Mouse (Mus musculus) heart, embryonic 16.5 days (tissue): ENCODE data around the gene Rnf207. TPM values are rescaled to one million over a fixed set of nuclear protein-coding genes. Genes with fewer than 3 reads are reported as not detected.

ENCODE experiments used
- ATAC-seq: fragments of 200-750 bp; cut with Nextera tagmentation; replicated peaks from 2 replicates; pipeline ENCODE4 v1.8.0; 2017; ENCODE audit warnings: moderate number of reproducible peaks; ENCODE audit not compliant: insufficient read depth, low FRiP score; ENCODE audit errors: extremely low read depth
- H3K27ac ChIP-seq: fragments of 300-500 bp; sonication (generic); 2 replicates; pipeline ENCODE4 v1.5.1; 2014; ENCODE audit warnings: mild to moderate bottlenecking, low read length, control low read depth, moderate library complexity
- H3K27me3 ChIP-seq: fragments of 300-500 bp; sonication (generic); 2 replicates; pipeline ENCODE4 v1.6.1; 2014; ENCODE audit warnings: low read length, mixed read lengths; ENCODE audit not compliant: control insufficient read depth, insufficient read depth
- H3K36me3 ChIP-seq: fragments of 300-500 bp; sonication (generic); 2 replicates; pipeline ENCODE4 v1.6.1; 2014; ENCODE audit not compliant: control insufficient read depth, insufficient read depth
- H3K4me1 ChIP-seq: fragments of 300-500 bp; sonication (generic); 2 replicates; pipeline ENCODE4 v1.6.1; 2014; ENCODE audit warnings: low read length, mixed read lengths; ENCODE audit not compliant: control insufficient read depth, insufficient read depth
- H3K4me2 ChIP-seq: fragments of 300-500 bp; sonication (generic); 2 replicates; pipeline ENCODE4 v1.6.1; 2014; ENCODE audit warnings: low read depth, mild to moderate bottlenecking, control low read depth, low read length
- H3K4me3 ChIP-seq: fragments of 300-500 bp; sonication (generic); 2 replicates; pipeline ENCODE4 v1.5.1; 2014; ENCODE audit warnings: mild to moderate bottlenecking, control low read depth, low read length
- H3K9ac ChIP-seq: fragments of 300-500 bp; sonication (generic); 2 replicates; pipeline ENCODE4 v1.6.1; 2014; ENCODE audit warnings: low read length, control low read depth
- H3K9me3 ChIP-seq: fragments of 300-500 bp; sonication (generic); replicated peaks from 2 replicates; pipeline ENCODE4 v1.6.1; 2016; ENCODE audit warnings: low read length; ENCODE audit not compliant: control insufficient read depth
- WGBS: fragments of 180-500 bp; shearing (Covaris S2); extraction: QIAGEN DNeasy Blood & Tissue Kit; methylation state at CpG from one replicate; pipeline ENCODE4 v1.1.7; 2014; 5-methylcytosine and 5-hydroxymethylcytosine counted together
- polyA plus RNA-seq: library from polyadenylated mRNA; unstranded; fragments of >200 nt; fragmentation: Nextera tagmentation; extraction: Ambion mirVana; gene quantifications from 2 replicates; pipeline ENCODE4 v1.2.1, GENCODE M21; 2015

Gene Rnf207
- polyA plus RNA-seq, 1 experiment from 2014 or later: 122 TPM

- Histone ChIP-seq H3K9ac (no peak overlapping the region), H3K4me1 (peaks cover 59% of the 10 kb centered on the region)
Observed at GRCm38 (mm10) chr4:152264867-152265568, 53.8 kb downstream of the Rnf207 start.

GRCm38 (mm10) chr4:152264177-152264530, 54.6 kb downstream of the Rnf207 start:
- Histone ChIP-seq H3K4me3 (no peak overlapping the region), H3K4me2 (no peak overlapping the region), H3K9me3 (no peaks in the 10 kb centered on the region), H3K27ac (peak overlapping the region; percentile 95), H3K36me3 (no peaks in the 10 kb centered on the region), H3K9ac (peak overlapping the region; percentile 47; the same call in 1 of the 2 replicates), H3K4me1 (peaks cover 58% of the 10 kb centered on the region), H3K27me3 (no peaks in the 10 kb centered on the region)
- ATAC-seq: no peak
- 50% methylated on average over 4 of the region's 4 CpGs for WGBS

More at GRCm38 (mm10) chr4:152264867-152265568, 53.8 kb downstream of the Rnf207 start:
- H3K27me3 ChIP-seq: no peaks in the 10 kb centered on the region
- no peak for ATAC-seq
- H3K4me3 ChIP-seq: no peak overlapping the region
- H3K36me3 ChIP-seq: no peaks in the 10 kb centered on the region
- WGBS: 90% methylated on average over 9 of the region's 9 CpGs
- H3K27ac ChIP-seq: no peak overlapping the region
- no peak overlapping the region for H3K4me2 ChIP-seq
- H3K9me3 ChIP-seq: no peaks in the 10 kb centered on the region

GRCm38 (mm10) chr4:152263512-152264176, 55.1 kb downstream of the Rnf207 start:
- Histone ChIP-seq H3K27me3 (no peaks in the 10 kb centered on the region), H3K4me1 (peaks cover 63% of the 10 kb centered on the region), H3K36me3 (no peaks in the 10 kb centered on the region), H3K4me3 (no peak overlapping the region), H3K27ac (peak overlapping the region; percentile 95), H3K9ac (peak overlapping the region; percentile 47), H3K4me2 (no peak overlapping the region), H3K9me3 (no peaks in the 10 kb centered on the region)
- WGBS: 43% methylated on average over 10 of the region's 10 CpGs
- peak; percentile 19; the same call in 1 of the 2 replicates for ATAC-seq

- 46% methylated on average over 9 of the region's 9 CpGs for WGBS
- Histone ChIP-seq H3K4me1 (peaks cover 66% of the 10 kb centered on the region), H3K36me3 (no peaks in the 10 kb centered on the region), H3K9me3 (no peaks in the 10 kb centered on the region), H3K27ac (peak overlapping the region; percentile 95), H3K4me3 (no peak overlapping the region), H3K4me2 (no peak overlapping the region), H3K9ac (peak overlapping the region; percentile 47), H3K27me3 (no peaks in the 10 kb centered on the region)
- ATAC-seq: no peak
Observed at GRCm38 (mm10) chr4:152263089-152263488, 55.7 kb downstream of the Rnf207 start.

- peak; percentile 74 for ATAC-seq
- 22% methylated on average over 9 of the region's 9 CpGs for WGBS
- H3K4me2 ChIP-seq: peak overlapping the region; percentile 48
- H3K4me1 ChIP-seq: peaks cover 67% of the 10 kb centered on the region
- H3K4me3 ChIP-seq: no peak overlapping the region
- H3K27ac ChIP-seq: peak overlapping the region; percentile 95
- no peaks in the 10 kb centered on the region for H3K9me3 ChIP-seq
- no peaks in the 10 kb centered on the region for H3K36me3 ChIP-seq
- H3K27me3 ChIP-seq: no peaks in the 10 kb centered on the region
- peak overlapping the region; percentile 62 for H3K9ac ChIP-seq
Observed at GRCm38 (mm10) chr4:152262187-152262586, 56.6 kb downstream of the Rnf207 start.

DNA sequence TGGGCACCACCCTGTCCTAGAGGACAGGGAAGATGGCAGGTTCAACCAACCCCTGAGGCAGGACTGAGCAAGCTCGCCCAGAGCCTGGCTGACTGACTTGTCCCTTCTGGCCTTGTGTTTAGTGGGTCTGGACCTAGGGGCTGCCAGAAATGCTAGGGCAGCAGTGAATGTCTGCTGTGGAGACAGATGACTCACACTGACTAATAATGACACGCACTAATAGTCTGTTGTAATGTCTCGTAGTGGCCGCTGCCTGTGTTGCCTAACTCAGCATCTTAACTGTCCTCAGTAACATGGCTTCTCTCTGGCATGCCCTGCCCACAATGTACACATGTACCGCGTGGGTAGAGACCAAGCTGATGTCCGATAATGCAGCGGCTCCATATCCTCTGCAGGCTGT, 58.3 kb downstream of the Rnf207 start:
- Histone ChIP-seq H3K27me3 (no peaks in the 10 kb centered on the region), H3K4me2 (no peak overlapping the region)

GRCm38 (mm10) chr4:152257070-152257469, 61.7 kb downstream of the Rnf207 start:
- Histone ChIP-seq H3K27me3 (no peaks in the 10 kb centered on the region), H3K27ac (peak overlapping the region; percentile 72), H3K4me3 (no peak overlapping the region), H3K36me3 (no peaks in the 10 kb centered on the region), H3K4me1 (peaks cover 71% of the 10 kb centered on the region), H3K4me2 (no peak overlapping the region), H3K9ac (no peak overlapping the region), H3K9me3 (no peaks in the 10 kb centered on the region)
- 17% methylated on average over 6 of the region's 6 CpGs for WGBS
- ATAC-seq: peak; percentile 65

More for the DNA sequence above, 58.3 kb downstream of the Rnf207 start:
- no peak overlapping the region for H3K9ac ChIP-seq
- WGBS: 89% methylated on average over 8 of the region's 8 CpGs
- H3K9me3 ChIP-seq: no peaks in the 10 kb centered on the region
- ATAC-seq: no peak
- no peak overlapping the region for H3K27ac ChIP-seq
- no peak overlapping the region for H3K4me3 ChIP-seq
- H3K36me3 ChIP-seq: no peaks in the 10 kb centered on the region
- H3K4me1 ChIP-seq: peaks cover 71% of the 10 kb centered on the region

Other genes starting within 250 kb of the Rnf207 start
- gene Plekhg5, start 246.5 kb downstream of the Rnf207 start, polyA plus RNA-seq: 11.9 and 13.4 TPM in 2 replicates
- 0.77 and 1.4 TPM in 2 replicates for gene Tnfrsf25, start 203.1 kb downstream of the Rnf207 start, polyA plus RNA-seq
- 1.3 and 1.5 TPM in 2 replicates for gene Espn, start 166.6 kb downstream of the Rnf207 start, polyA plus RNA-seq
- gene Hes2, start 160.1 kb downstream of the Rnf207 start, polyA plus RNA-seq: 0.14 TPM in 1 of 2 replicates, not detected in the other
- 67.7 and 68.0 TPM in 2 replicates for gene Acot7, start 140.9 kb downstream of the Rnf207 start, polyA plus RNA-seq
- 8.4 and 10.4 TPM in 2 replicates for gene Gpr153, start 44.8 kb downstream of the Rnf207 start, polyA plus RNA-seq
- gene Hes3, start 27.3 kb downstream of the Rnf207 start, polyA plus RNA-seq: not detected in 2 replicates
- 19.3 and 23.3 TPM in 2 replicates for gene Icmt, start 21.8 kb downstream of the Rnf207 start, polyA plus RNA-seq
- gene Rpl22, start 6.7 kb upstream of the Rnf207 start, polyA plus RNA-seq: 186 and 190 TPM in 2 replicates
- 0.02 and 0.04 TPM in 2 replicates for gene Chd5, start 19.7 kb upstream of the Rnf207 start, polyA plus RNA-seq
- 1.9 and 2.0 TPM in 2 replicates for gene Nphp4, start 157.7 kb upstream of the Rnf207 start, polyA plus RNA-seq
- gene Kcnab2, start 158.9 kb upstream of the Rnf207 start, polyA plus RNA-seq: 11.3 and 21.7 TPM in 2 replicates